Mouse (Mus musculus): ENCODE data around the gene Cep19. TPM values are rescaled to one million over a fixed set of nuclear protein-coding genes. Genes with fewer than 3 reads are reported as not detected.

The Cep19 gene
- total and polyA plus RNA-seq, 3 experiments = 17.6 to 31.3 (median 29.4) TPM

- H3K9ac ChIP-seq (ENCODE audit: insufficient read depth, low read depth) = no peak overlapping the region
- H3K79me2 ChIP-seq (replicated peaks; ENCODE audit: control insufficient read depth, extremely low read depth, insufficient read depth, poor library complexity, severe bottlenecking) = no peaks in the 10 kb centered on the region
- TF ChIP-seq CHD2 (IDR thresholded peaks at IDR 0.05; ENCODE audit: low read length) (no peak), TCF12 (IDR thresholded peaks at IDR 0.05; ENCODE audit: low read depth, low read length) (no peak), ZC3H11A (IDR thresholded peaks at IDR 0.05; ENCODE audit: low read depth, low read length) (no peak), PAX5 (IDR thresholded peaks at IDR 0.05; ENCODE audit: low read length) (no peak), GABPA (IDR thresholded peaks at IDR 0.05; ENCODE audit: insufficient replicate concordance, low read depth, low read length) (no peak), CHD1 (IDR thresholded peaks at IDR 0.05; ENCODE audit: low read depth, low read length) (no peak), JUN (IDR thresholded peaks at IDR 0.05; ENCODE audit: insufficient read depth, low read depth, low read length) (no peak), RAD21 (IDR thresholded peaks at IDR 0.05; ENCODE audit: low read depth, low read length) (no peak), NELFE (IDR thresholded peaks at IDR 0.05; ENCODE audit: low read depth, low read length) (no peak), RCOR1 (conservative IDR thresholded peaks at IDR 0.05; ENCODE audit: low read depth, low read length) (no peak), IRF4 (IDR thresholded peaks at IDR 0.05; ENCODE audit: low read depth, low read length) (no peak), SMC3 (IDR thresholded peaks at IDR 0.05; ENCODE audit: low read depth, low read length) (no peak), ZNF384 (IDR thresholded peaks at IDR 0.05; ENCODE audit: low read depth, low read length) (no peak), USF2 (conservative IDR thresholded peaks at IDR 0.05; ENCODE audit: low read depth, low read length) (no peak), MAFK (IDR thresholded peaks at IDR 0.05; ENCODE audit: insufficient replicate concordance, low read length) (no peak), BHLHE40 (IDR thresholded peaks at IDR 0.05; ENCODE audit: low read depth, low read length) (no peak)
- H3K4me3 ChIP-seq (replicated peaks in 1 of 3; ENCODE audit: low read depth in 2 of 3, low read length in 2 of 3, poor library complexity in 1 of 3) = no peak overlapping the region
- no peak for DNase-seq (ENCODE audit: extremely low read depth)
- in situ Hi-C loops (cut with MboI; ENCODE audit: low pct_ligation_motif_present, low pct_unique_long_range_greater_than_20kb, low sequenced_read_pairs) (loop anchor here (5.0 kb wide), 1 partner anchor 35 kb away; no protein-coding TSS in a partner anchor), dilution Hi-C loops (cut with MboI; ENCODE audit: extremely low pct_ligation_motif_present, extremely low pct_unique_long_range_greater_than_20kb, low sequenced_read_pairs) (no loop called here)
- H3K27ac ChIP-seq (ENCODE audit: insufficient read depth, low read depth) = no peak overlapping the region
- peaks cover 19 to 63% of the 10 kb centered on the region in 2 experiments for H3K4me1 ChIP-seq (ENCODE audit: control insufficient read depth in 1 of 2, insufficient read depth in 2 of 2)
- H3K27me3 ChIP-seq (replicated peaks) = no peaks in the 10 kb centered on the region
- H3K9me3 ChIP-seq (replicated peaks; ENCODE audit: low read length) = no peaks in the 10 kb centered on the region
- H3K36me3 ChIP-seq (replicated peaks in 1 of 2; ENCODE audit: control insufficient read depth in 1 of 2, insufficient read depth in 1 of 2, low read length in 1 of 2) = peaks cover 0 to 3% of the 10 kb centered on the region in 2 experiments
- H3K4me2 ChIP-seq (ENCODE audit: insufficient read depth, low read depth, poor library complexity, severe bottlenecking) = no peak overlapping the region
These were observed 27.4 kb downstream of the Cep19 start for GRCm38 (mm10) chr16:32127046-32127445.

GRCm38 (mm10) chr16:32129449-32130189 is 30.0 kb downstream of the Cep19 start:
- peaks cover 2% of the 10 kb centered on the region for H3K27me3 ChIP-seq (replicated peaks)
- H3K36me3 ChIP-seq (replicated peaks in 1 of 2; ENCODE audit: control insufficient read depth in 1 of 2, insufficient read depth in 1 of 2, low read length in 1 of 2) = peaks cover 0 to 3% of the 10 kb centered on the region in 2 experiments
- peak overlapping the region; percentile 39 for H3K27ac ChIP-seq (ENCODE audit: insufficient read depth, low read depth)
- H3K4me1 ChIP-seq (ENCODE audit: control insufficient read depth in 1 of 2, insufficient read depth in 2 of 2) = peaks cover 18 to 53% of the 10 kb centered on the region in 2 experiments
- in situ Hi-C loops (cut with MboI; ENCODE audit: low pct_ligation_motif_present, low pct_unique_long_range_greater_than_20kb, low sequenced_read_pairs) = loop anchor here (5.0 kb wide), 1 partner anchor 33 kb away; no protein-coding TSS in a partner anchor
- DNase-seq (ENCODE audit: extremely low read depth) = peak; percentile 47
- no peaks in the 10 kb centered on the region for H3K79me2 ChIP-seq (replicated peaks; ENCODE audit: control insufficient read depth, extremely low read depth, insufficient read depth, poor library complexity, severe bottlenecking)
- peak overlapping the region; percentile 83 for H3K9ac ChIP-seq (ENCODE audit: insufficient read depth, low read depth)
- dilution Hi-C loops (cut with MboI; ENCODE audit: extremely low pct_ligation_motif_present, extremely low pct_unique_long_range_greater_than_20kb, low sequenced_read_pairs) = no loop called here
- no peaks in the 10 kb centered on the region for H3K9me3 ChIP-seq (replicated peaks; ENCODE audit: low read length)
- peak overlapping the region; percentile 84 for H3K4me2 ChIP-seq (ENCODE audit: insufficient read depth, low read depth, poor library complexity, severe bottlenecking)
- H3K4me3 ChIP-seq (replicated peaks in 1 of 3; ENCODE audit: low read depth in 2 of 3, low read length in 2 of 3, poor library complexity in 1 of 3) = peak overlapping the region; percentile 50 to 61 (median 52)
- peak; percentile 38; the same call in 1 of the 2 replicates for TF ChIP-seq ZMIZ1 (IDR thresholded peaks at IDR 0.05; ENCODE audit: low read depth, low read length)
- 0 out of 2 replicates have a peak, but pooled peaks have one; percentile 7 for TF ChIP-seq POLR2AphosphoS2 (IDR thresholded peaks at IDR 0.05; ENCODE audit: low read depth, low read length)
- TF ChIP-seq MEF2A (IDR thresholded peaks at IDR 0.05; ENCODE audit: borderline replicate concordance, low read depth, low read length) = no peak
- TF ChIP-seq MAX (IDR thresholded peaks at IDR 0.05; ENCODE audit: low read length) = peak; percentile 69; the same call in 1 of the 2 replicates
- no peak for TF ChIP-seq CTCF (conservative IDR thresholded peaks at IDR 0.05 in 1 of 2, IDR thresholded peaks at IDR 0.05 in 1 of 2; ENCODE audit: low read depth in 2 of 2, low read length in 2 of 2)
- TF ChIP-seq KAT2A (IDR thresholded peaks at IDR 0.05; ENCODE audit: insufficient replicate concordance, low read length) = no peak
- TF ChIP-seq ZNF384 (IDR thresholded peaks at IDR 0.05; ENCODE audit: low read depth, low read length) = no peak
- TF ChIP-seq SMC3 (IDR thresholded peaks at IDR 0.05; ENCODE audit: low read depth, low read length) = no peak
- peak; percentile 49 for TF ChIP-seq EP300 (IDR thresholded peaks at IDR 0.05; ENCODE audit: low read length)
- no peak for TF ChIP-seq PAX5 (IDR thresholded peaks at IDR 0.05; ENCODE audit: low read length)
- peak; percentile 88 for TF ChIP-seq CHD1 (IDR thresholded peaks at IDR 0.05; ENCODE audit: low read depth, low read length)
- TF ChIP-seq CHD2 (IDR thresholded peaks at IDR 0.05; ENCODE audit: low read length) = 0 out of 2 replicates have a peak, but pooled peaks have one; percentile 14
- TF ChIP-seq NELFE (IDR thresholded peaks at IDR 0.05; ENCODE audit: low read depth, low read length) = no peak; the same call in 1 of the 2 replicates
- TF ChIP-seq TCF12 (IDR thresholded peaks at IDR 0.05; ENCODE audit: low read depth, low read length) = 0 out of 2 replicates have a peak, but pooled peaks have one; percentile 16
- peak; percentile 58; the same call in 1 of the 2 replicates for TF ChIP-seq TBP (conservative IDR thresholded peaks at IDR 0.05; ENCODE audit: low read depth, low read length)
- TF ChIP-seq USF2 (conservative IDR thresholded peaks at IDR 0.05; ENCODE audit: low read depth, low read length) = no peak
- peak; percentile 81; the same call in 1 of the 2 replicates for TF ChIP-seq RCOR1 (conservative IDR thresholded peaks at IDR 0.05; ENCODE audit: low read depth, low read length)
- peak; percentile 37; the same call in 1 of the 2 replicates for TF ChIP-seq POLR2A (IDR thresholded peaks at IDR 0.05; ENCODE audit: low read depth, low read length)
- no peak; the same call in 1 of the 2 replicates for TF ChIP-seq BHLHE40 (IDR thresholded peaks at IDR 0.05; ENCODE audit: low read depth, low read length)
- TF ChIP-seq ELF1 (IDR thresholded peaks at IDR 0.05; ENCODE audit: low read depth, low read length) = no peak
- no peak for TF ChIP-seq USF1 (IDR thresholded peaks at IDR 0.05; ENCODE audit: low read depth, low read length)
- TF ChIP-seq ZKSCAN1 (IDR thresholded peaks at IDR 0.05; ENCODE audit: borderline replicate concordance, low read depth, low read length) = no peak
- TF ChIP-seq ZC3H11A (IDR thresholded peaks at IDR 0.05; ENCODE audit: low read depth, low read length) = no peak

All from CH12.LX (cell line).